Mouse (Mus musculus) liver, postnatal 0 days (tissue): ENCODE measurements around the gene Dusp15. TPM values are rescaled to one million over a fixed set of nuclear protein-coding genes. Genes with fewer than 3 reads are reported as not detected.

Source experiments
- ATAC-seq: fragments of 200-750 bp; cut with Nextera tagmentation; 2 replicates; pipeline ENCODE4 v1.8.0; 2017; ENCODE audit warnings: mild to moderate bottlenecking, moderate library complexity
- DNase-seq: peaks from one replicate; pipeline ENCODE4 v3.0.0-alpha.2; 2016
- H3K27ac ChIP-seq: fragments of 300-500 bp; sonication (generic); 2 replicates; pipeline ENCODE4 v1.5.1; 2014; ENCODE audit warnings: antibody characterized with exemption, moderate library complexity, mild to moderate bottlenecking, low read depth
- H3K27me3 ChIP-seq: fragments of 300-500 bp; sonication (generic); 2 replicates; pipeline ENCODE4 v1.6.1; 2014; ENCODE audit warnings: low read length, control low read depth, mixed read lengths; ENCODE audit not compliant: insufficient read depth
- H3K36me3 ChIP-seq: fragments of 300-500 bp; sonication (generic); replicated peaks from 2 replicates; pipeline ENCODE4 v1.6.1; 2014; ENCODE audit warnings: mild to moderate bottlenecking, control low read depth, low read length, moderate library complexity, mixed read lengths; ENCODE audit not compliant: insufficient read depth
- H3K4me1 ChIP-seq: fragments of 300-500 bp; sonication (generic); 2 replicates; pipeline ENCODE4 v1.6.1; 2014; ENCODE audit warnings: antibody characterized with exemption, mild to moderate bottlenecking, control low read depth; ENCODE audit not compliant: insufficient read depth
- H3K4me2 ChIP-seq: fragments of 300-500 bp; sonication (generic); 2 replicates; pipeline ENCODE4 v1.6.1; 2014; ENCODE audit warnings: low read depth, mild to moderate bottlenecking, low read length, moderate library complexity, mixed read lengths
- H3K4me3 ChIP-seq: fragments of 300-500 bp; sonication (generic); 2 replicates; pipeline ENCODE4 v1.5.1; 2014; ENCODE audit warnings: low read depth, low read length
- H3K9ac ChIP-seq: fragments of 300-500 bp; sonication (generic); replicated peaks from 2 replicates; pipeline ENCODE4 v1.6.1; 2014; ENCODE audit warnings: mild to moderate bottlenecking, moderate library complexity
- H3K9me3 ChIP-seq: fragments of 300-500 bp; sonication (generic); 2 replicates; pipeline ENCODE4 v1.6.1; 2016; ENCODE audit warnings: mild to moderate bottlenecking, control low read depth, low read length, mixed read lengths
- CTCF ChIP-seq: sonication (generic); IDR thresholded peaks from 2 replicates; pipeline ENCODE4 v1.5.1; 2016; ENCODE audit warnings: antibody characterized with exemption, low read depth
- EP300 ChIP-seq: IDR thresholded peaks from 2 replicates; pipeline ENCODE4 v1.6.1; 2016; ENCODE audit warnings: antibody characterized with exemption, low read depth, mild to moderate bottlenecking
- WGBS: fragments of 180-500 bp; shearing (Covaris S2); extraction: QIAGEN DNeasy Blood & Tissue Kit; methylation state at CpG from one replicate; pipeline ENCODE4 v1.1.7; 2014; ENCODE audit not compliant: insufficient replicate concordance; 5-methylcytosine and 5-hydroxymethylcytosine counted together
- polyA plus RNA-seq: library from polyadenylated mRNA; unstranded; fragments of >200 nt; fragmentation: Nextera tagmentation; extraction: Ambion mirVana; gene quantifications from 2 replicates; pipeline ENCODE4 v1.2.1, GENCODE M21; 2015

Dusp15 gene
- polyA plus RNA-seq, 1 experiment from 2014 or later = not detected

DNA sequence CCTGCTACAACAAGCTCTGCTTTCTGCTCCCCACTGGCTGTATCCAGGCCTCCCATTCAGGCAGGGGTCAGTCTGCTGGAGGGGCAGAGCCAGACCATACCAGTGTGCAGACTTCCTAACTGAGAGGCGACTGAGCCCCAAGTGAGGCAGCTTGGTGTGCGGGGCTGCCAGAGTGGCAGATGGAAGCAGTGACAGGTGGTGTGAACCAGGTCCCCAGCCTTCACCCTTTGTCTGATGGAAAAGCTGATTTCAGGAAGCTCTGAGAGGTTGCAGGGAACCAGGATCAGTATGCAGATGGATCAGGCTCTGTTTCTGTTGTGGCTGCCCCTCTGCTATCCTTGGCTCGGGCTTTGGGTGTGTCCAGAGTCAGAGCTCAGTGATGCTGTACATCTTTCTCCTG lies 27.9 kb downstream of the Dusp15 start:
- H3K9me3 ChIP-seq = no peaks in the 10 kb centered on the region
- TF ChIP-seq CTCF (no peak), EP300 (no peak)
- peaks cover 6% of the 10 kb centered on the region; the same call in 1 of the 2 replicates for H3K4me1 ChIP-seq
- no peak overlapping the region for H3K27ac ChIP-seq
- 76% methylated on average over 3 of the region's 3 CpGs for WGBS
- H3K9ac ChIP-seq = no peak overlapping the region
- H3K27me3 ChIP-seq = no peaks in the 10 kb centered on the region
- H3K4me3 ChIP-seq = no peak overlapping the region
- no peaks in the 10 kb centered on the region for H3K36me3 ChIP-seq
- no peak overlapping the region for H3K4me2 ChIP-seq
- DNase-seq = no peak
- ATAC-seq = no peak

DNA sequence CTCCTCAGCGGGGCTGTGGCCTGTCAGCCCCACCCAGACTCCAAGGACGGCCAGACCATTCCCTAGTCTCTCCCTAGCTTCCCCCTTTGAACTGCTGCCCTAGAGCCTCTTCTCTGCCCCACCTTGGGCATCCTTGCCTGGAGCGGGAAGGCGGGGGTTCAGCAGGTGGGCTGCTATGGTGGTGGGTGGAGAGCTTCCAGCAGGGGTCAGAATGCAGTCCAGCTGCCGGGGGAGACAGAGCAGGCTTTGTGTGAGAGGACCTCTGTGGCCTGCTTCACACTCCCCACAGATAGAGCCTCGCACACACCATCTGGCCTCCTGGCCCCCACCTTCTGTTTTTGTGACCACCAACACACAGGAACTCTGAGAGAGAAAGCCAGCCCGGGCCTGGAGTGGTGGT lies 29.1 kb downstream of the Dusp15 start:
- Histone ChIP-seq H3K4me3 (no peak overlapping the region), H3K27me3 (no peaks in the 10 kb centered on the region), H3K9me3 (no peaks in the 10 kb centered on the region), H3K4me1 (peaks cover 6% of the 10 kb centered on the region; the same call in 1 of the 2 replicates), H3K36me3 (no peaks in the 10 kb centered on the region), H3K4me2 (no peak overlapping the region), H3K9ac (no peak overlapping the region), H3K27ac (no peak overlapping the region)
- TF ChIP-seq EP300 = no peak
- no peak for TF ChIP-seq CTCF
- WGBS = 56% methylated on average over 6 of the region's 7 CpGs
- no peak for ATAC-seq
- no peak for DNase-seq

DNA sequence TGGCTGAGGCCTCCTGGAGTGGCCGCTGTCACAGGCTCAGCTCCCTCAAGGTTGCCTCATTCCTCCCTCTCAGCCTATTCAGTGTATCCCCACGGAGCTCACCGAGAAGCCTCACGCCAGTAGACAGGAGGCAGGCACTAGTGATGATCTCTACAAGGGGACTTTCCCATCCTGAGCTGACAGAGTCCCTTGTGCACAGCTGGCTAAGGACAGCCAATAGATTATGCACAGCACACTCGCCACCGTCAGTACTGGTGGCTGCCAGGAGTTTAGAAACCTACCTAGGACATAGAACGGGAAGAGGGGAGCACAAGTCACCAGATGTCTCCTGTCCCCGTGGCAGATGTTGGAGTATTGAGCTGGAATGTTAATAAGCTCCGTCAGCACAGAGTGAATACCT lies 33.8 kb downstream of the Dusp15 start:
- H3K9me3 ChIP-seq = no peaks in the 10 kb centered on the region
- DNase-seq = no peak
- peaks cover 5% of the 10 kb centered on the region; the same call in 1 of the 2 replicates for H3K4me1 ChIP-seq
- 66% methylated on average over 9 of the region's 9 CpGs for WGBS
- no peak overlapping the region for H3K27ac ChIP-seq
- TF ChIP-seq CTCF = no peak
- no peak overlapping the region for H3K4me3 ChIP-seq
- H3K9ac ChIP-seq = no peak overlapping the region
- no peak for ATAC-seq
- peaks cover 11% of the 10 kb centered on the region for H3K27me3 ChIP-seq
- H3K36me3 ChIP-seq = no peaks in the 10 kb centered on the region
- H3K4me2 ChIP-seq = no peak overlapping the region

DNA sequence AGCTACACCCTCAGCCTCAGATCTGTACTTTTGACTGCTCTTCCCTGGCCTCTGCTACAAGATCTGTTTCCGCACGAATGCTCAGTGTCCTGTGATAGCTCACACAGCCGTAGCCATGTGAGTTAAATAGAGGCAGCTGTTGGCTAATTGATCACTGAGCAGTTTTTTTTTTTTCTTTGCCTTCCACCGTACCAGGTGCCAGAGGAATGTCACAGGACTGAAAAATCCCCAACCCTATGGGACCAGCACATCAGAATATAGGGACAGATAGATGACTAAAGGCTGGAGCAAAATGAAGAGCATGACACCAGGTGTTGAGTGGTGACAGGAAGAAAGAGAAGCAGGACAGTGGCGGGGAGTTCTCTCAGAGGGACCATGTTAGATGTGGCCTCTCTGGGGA lies 35.4 kb downstream of the Dusp15 start:
- WGBS = 62% methylated on average over 5 of the region's 5 CpGs

DNA sequence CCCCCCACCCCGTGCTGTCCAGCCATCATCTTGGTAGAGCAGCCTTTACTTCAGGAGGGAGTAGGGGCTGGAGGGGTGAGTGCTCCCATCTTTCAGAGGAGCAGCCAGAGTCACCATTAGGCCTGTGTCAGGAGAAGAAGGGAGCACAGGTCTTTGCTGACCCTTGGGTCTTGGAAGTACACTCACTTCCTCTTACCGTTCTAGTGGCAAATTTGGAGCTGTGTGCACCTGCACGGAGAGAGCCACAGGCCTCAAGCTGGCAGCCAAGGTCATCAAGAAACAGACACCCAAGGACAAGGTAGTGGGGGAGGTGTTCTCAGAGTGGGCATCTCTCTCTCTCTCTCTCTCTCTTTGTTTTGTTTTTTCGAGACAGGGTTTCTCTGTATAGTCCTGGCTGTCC lies 36.0 kb downstream of the Dusp15 start:
- Histone ChIP-seq H3K9me3 (no peaks in the 10 kb centered on the region), H3K36me3 (no peaks in the 10 kb centered on the region), H3K4me1 (peaks cover 5% of the 10 kb centered on the region; the same call in 1 of the 2 replicates), H3K27me3 (peaks cover 14% of the 10 kb centered on the region), H3K4me3 (no peak overlapping the region), H3K9ac (no peak overlapping the region), H3K27ac (no peak overlapping the region), H3K4me2 (no peak overlapping the region)
- TF ChIP-seq EP300 = no peak
- no peak for TF ChIP-seq CTCF
- 53% methylated on average over 4 of the region's 4 CpGs for WGBS
- ATAC-seq = no peak
- no peak for DNase-seq

More for the DNA sequence above, 35.4 kb downstream of the Dusp15 start:
- Histone ChIP-seq H3K27ac (no peak overlapping the region), H3K36me3 (no peaks in the 10 kb centered on the region), H3K4me1 (peaks cover 5% of the 10 kb centered on the region; the same call in 1 of the 2 replicates), H3K4me2 (no peak overlapping the region), H3K9me3 (no peaks in the 10 kb centered on the region), H3K9ac (no peak overlapping the region), H3K4me3 (no peak overlapping the region), H3K27me3 (peaks cover 14% of the 10 kb centered on the region)
- DNase-seq = no peak
- no peak for ATAC-seq
- no peak for TF ChIP-seq CTCF
- no peak for TF ChIP-seq EP300

DNA sequence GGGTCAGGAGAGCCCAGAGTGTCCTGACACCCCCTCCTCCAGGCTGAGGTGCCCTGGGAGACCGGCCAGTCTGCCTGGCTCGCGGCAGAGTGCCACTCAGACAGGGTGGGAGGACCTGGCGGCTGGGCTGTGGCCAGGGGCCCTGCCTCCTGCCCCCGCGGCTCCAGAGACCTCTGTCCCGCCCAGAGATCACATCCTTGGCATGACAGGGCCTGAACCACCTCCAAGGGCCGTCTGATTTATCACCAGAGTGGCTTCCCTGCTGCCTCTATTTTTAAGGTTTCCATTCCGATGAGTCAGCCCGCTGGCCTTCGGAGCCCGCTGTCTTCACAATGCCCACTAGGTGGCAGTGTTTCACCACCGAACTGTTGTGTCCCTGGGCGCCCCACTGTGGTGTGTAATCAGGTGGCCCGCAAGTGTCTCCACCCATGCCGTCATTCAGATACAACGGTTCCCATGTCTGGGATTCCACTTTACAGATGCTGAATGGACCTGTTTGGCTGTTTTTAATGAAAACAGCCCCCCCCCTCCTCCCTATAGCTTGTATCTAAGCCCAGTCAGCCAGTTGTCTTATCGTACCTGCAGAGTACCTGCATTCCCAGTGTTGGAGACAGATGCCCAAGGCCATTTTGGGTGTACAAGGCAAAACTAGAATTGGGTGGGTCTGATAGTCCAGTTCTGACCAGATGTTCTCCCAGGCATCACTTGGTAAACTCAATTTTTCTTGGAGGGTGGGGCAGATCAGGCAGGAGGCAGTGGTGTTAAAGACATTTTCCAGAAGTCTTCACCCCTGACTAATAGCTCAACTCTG lies 37.0 kb downstream of the Dusp15 start:
- H3K27ac ChIP-seq = no peak overlapping the region
- H3K36me3 ChIP-seq = no peaks in the 10 kb centered on the region
- peaks cover 5% of the 10 kb centered on the region; the same call in 1 of the 2 replicates for H3K4me1 ChIP-seq
- peak overlapping the region; percentile 39; the same call in 1 of the 2 replicates for H3K4me2 ChIP-seq
- peaks cover 14% of the 10 kb centered on the region for H3K27me3 ChIP-seq
- ATAC-seq (peak; percentile 83), DNase-seq (peak; percentile 88)
- no peak for TF ChIP-seq EP300
- peak; percentile 94 for TF ChIP-seq CTCF
- no peak overlapping the region for H3K9ac ChIP-seq
- H3K9me3 ChIP-seq = no peaks in the 10 kb centered on the region
- H3K4me3 ChIP-seq = no peak overlapping the region
- 4% methylated on average over 18 of the region's 18 CpGs for WGBS
